Mouse (Mus musculus) Patski (cell line): ENCODE results near the gene Slc44a3. TPM values are rescaled to one million over a fixed set of nuclear protein-coding genes. Genes with fewer than 3 reads are reported as not detected.

Source experiments
- ATAC-seq: fragments of 100-300 bp; one replicate; pipeline ENCODE4 v1.8.0; 2021
- CTCF ChIA-PET: fragments of 350-600 bp; sonication (Branson Sonifier 250); formaldehyde crosslinking; loops from one replicate; lab custom pipeline; 2022; ENCODE audit warnings: inconsistent platforms; lab: Charles Lee
- POLR2A ChIA-PET: fragments of 350-600 bp; sonication (Branson Sonifier 250); formaldehyde crosslinking; loops from one replicate; lab custom pipeline; 2022; ENCODE audit warnings: antibody characterized with exemption, inconsistent platforms; lab: Charles Lee
- DNase-seq: peaks from one replicate; pipeline ENCODE4 v3.0.0-alpha.2; 2011; ENCODE audit warnings: low read depth, low spot score
- H3K27me3 ChIP-seq: fragments of 371-371 bp; one replicate; pipeline ENCODE4 v1.5.1; 2021
- CTCF ChIP-seq: fragments of 100-300 bp; IDR thresholded peaks from one replicate; pipeline ENCODE4 v1.5.1; 2021
- in situ Hi-C: fragments of 300-500 bp; cut with MboI; formaldehyde crosslinking; loops from 3 replicates; pipeline ENCODE4 v1.11.1; 2018; ENCODE audit warnings: low pct_unique_long_range_greater_than_20kb, mixed read lengths
- polyA plus RNA-seq: library from polyadenylated mRNA; unstranded; gene quantifications from one replicate; pipeline ENCODE4 v1.2.3, GENCODE M21; 2021

The Slc44a3 gene
- polyA plus RNA-seq, 1 experiment from 2014 or later, result 0.24 TPM

GRCm38 (mm10) chr3:121536803-121537202, 4.6 kb upstream of the Slc44a3 start:
- ChIA-PET CTCF (interaction anchor here (1.0 to 10.3 kb wide), 18 partner anchors 8 to 365 kb away, joined by 3 to 80 read pairs (median 9); partner anchors contain the start of gene Rwdd3), POLR2A (interaction anchor here (1.1 kb wide), 1 partner anchor 29 kb away, joined by 3 read pairs; no protein-coding TSS in a partner anchor)
- TF ChIP-seq CTCF, result no peak
- DNase-seq, result no peak
- H3K27me3 ChIP-seq, result no peaks in the 10 kb centered on the region
- ATAC-seq, result no peak
- in situ Hi-C loops, result no loop called here

GRCm38 (mm10) chr3:121535813-121536504, 3.8 kb upstream of the Slc44a3 start:
- ATAC-seq, result no peak
- peak; percentile 90 for TF ChIP-seq CTCF
- POLR2A ChIA-PET, result no interaction called here
- H3K27me3 ChIP-seq, result no peaks in the 10 kb centered on the region
- in situ Hi-C loops, result no loop called here
- no peak for DNase-seq
- CTCF ChIA-PET, result interaction anchor here (0.8 to 10.3 kb wide), 30 partner anchors 9 to 365 kb away, joined by 3 to 80 read pairs (median 4); partner anchors contain the start of gene Rwdd3

- TF ChIP-seq CTCF, result no peak
- in situ Hi-C loops, result no loop called here
- ATAC-seq (peak; percentile 25), DNase-seq (no peak)
- H3K27me3 ChIP-seq, result no peaks in the 10 kb centered on the region
- POLR2A ChIA-PET, result no interaction called here
- CTCF ChIA-PET, result interaction anchor here (1.0 to 10.3 kb wide), 10 partner anchors 9 to 236 kb away, joined by 3 to 80 read pairs (median 4); no protein-coding TSS in a partner anchor
These were observed 645 bp downstream of the Slc44a3 start for GRCm38 (mm10) chr3:121531370-121532148.

- no peak for TF ChIP-seq CTCF
- ChIA-PET POLR2A (interaction anchor here (0.6 kb wide), 1 partner anchor 671 kb away, joined by 3 read pairs; no protein-coding TSS in a partner anchor), CTCF (interaction anchor here (1.0 to 3.2 kb wide), 13 partner anchors 9 to 359 kb away, joined by 3 to 15 read pairs (median 4); partner anchors contain the start of gene Rwdd3)
- in situ Hi-C loops, result no loop called here
- DNase-seq (peak; percentile 91), ATAC-seq (peak; percentile 65)
- no peaks in the 10 kb centered on the region for H3K27me3 ChIP-seq
These were observed 1.5 kb downstream of the Slc44a3 start for GRCm38 (mm10) chr3:121530546-121531258.

- DNase-seq (peak; percentile 82), ATAC-seq (peak; percentile 77)
- H3K27me3 ChIP-seq, result no peaks in the 10 kb centered on the region
- in situ Hi-C loops, result no loop called here
- TF ChIP-seq CTCF, result no peak
- POLR2A ChIA-PET, result interaction anchor here (0.6 to 1.1 kb wide), 2 partner anchors 151 to 181 kb away, joined by 3 read pairs; no protein-coding TSS in a partner anchor
- CTCF ChIA-PET, result interaction anchor here (0.8 to 2.3 kb wide), 8 partner anchors 10 to 218 kb away, joined by 3 to 12 read pairs (median 4); no protein-coding TSS in a partner anchor
These were observed 5.8 kb downstream of the Slc44a3 start for GRCm38 (mm10) chr3:121526096-121527093.

GRCm38 (mm10) chr3:121521633-121522125, 10.5 kb downstream of the Slc44a3 start:
- H3K27me3 ChIP-seq, result no peaks in the 10 kb centered on the region
- ATAC-seq (no peak), DNase-seq (no peak)
- no peak for TF ChIP-seq CTCF
- in situ Hi-C loops, result no loop called here
- POLR2A ChIA-PET, result no interaction called here
- CTCF ChIA-PET, result interaction anchor here (0.9 to 1.7 kb wide), 2 partner anchors 9 to 21 kb away, joined by 3 to 8 read pairs; no protein-coding TSS in a partner anchor

- in situ Hi-C loops, result no loop called here
- CTCF ChIA-PET, result interaction anchor here (1.7 kb wide), 2 partner anchors 12 to 20 kb away, joined by 8 read pairs; no protein-coding TSS in a partner anchor
- no peak for ATAC-seq
These were observed 11.1 kb downstream of the Slc44a3 start for GRCm38 (mm10) chr3:121521123-121521522.

GRCm38 (mm10) chr3:121517030-121517429, 15.2 kb downstream of the Slc44a3 start:
- ChIA-PET POLR2A (no interaction called here), CTCF (interaction anchor here (0.8 to 3.8 kb wide), 5 partner anchors 12 to 208 kb away, joined by 3 to 15 read pairs (median 4); partner anchors contain the start of gene Slc44a3)
- DNase-seq (no peak), ATAC-seq (no peak)
- in situ Hi-C loops, result no loop called here
- TF ChIP-seq CTCF, result no peak
- H3K27me3 ChIP-seq, result no peaks in the 10 kb centered on the region

More at GRCm38 (mm10) chr3:121521123-121521522, 11.1 kb downstream of the Slc44a3 start:
- H3K27me3 ChIP-seq, result no peaks in the 10 kb centered on the region
- POLR2A ChIA-PET, result no interaction called here
- DNase-seq, result no peak
- no peak for TF ChIP-seq CTCF

- CTCF ChIA-PET, result interaction anchor here (0.9 to 2.3 kb wide), 5 partner anchors 9 to 74 kb away, joined by 3 to 8 read pairs (median 3); no protein-coding TSS in a partner anchor
- TF ChIP-seq CTCF, result no peak
- H3K27me3 ChIP-seq, result no peaks in the 10 kb centered on the region
- POLR2A ChIA-PET, result no interaction called here
- DNase-seq, result no peak
- in situ Hi-C loops, result loop anchor here (10.0 kb wide), 1 partner anchor 334 kb away; the partner anchor contains the start of gene Rwdd3
- no peak for ATAC-seq
These were observed 23.1 kb downstream of the Slc44a3 start for GRCm38 (mm10) chr3:121509141-121509540.
